Mouse (Mus musculus) Patski (cell line): ENCODE measurements at regions not wholly inside any gene's neighbourhood (a gene's known extent, or its start where the extent isn't known, plus 50 kb on each side); places are given as distances from the start of the nearest gene placed in this dataset.

ENCODE experiments used
- ATAC-seq: fragments of 100-300 bp; one replicate; pipeline ENCODE4 v1.8.0; 2021
- CTCF ChIA-PET: fragments of 350-600 bp; sonication (Branson Sonifier 250); formaldehyde crosslinking; loops from one replicate; lab custom pipeline; 2022; ENCODE audit warnings: inconsistent platforms; lab: Charles Lee
- POLR2A ChIA-PET: fragments of 350-600 bp; sonication (Branson Sonifier 250); formaldehyde crosslinking; loops from one replicate; lab custom pipeline; 2022; ENCODE audit warnings: antibody characterized with exemption, inconsistent platforms; lab: Charles Lee
- DNase-seq: peaks from one replicate; pipeline ENCODE4 v3.0.0-alpha.2; 2011; ENCODE audit warnings: low read depth, low spot score
- H3K27me3 ChIP-seq: fragments of 371-371 bp; one replicate; pipeline ENCODE4 v1.5.1; 2021
- CTCF ChIP-seq: fragments of 100-300 bp; IDR thresholded peaks from one replicate; pipeline ENCODE4 v1.5.1; 2021
- in situ Hi-C: fragments of 300-500 bp; cut with MboI; formaldehyde crosslinking; loops from 3 replicates; pipeline ENCODE4 v1.11.1; 2018; ENCODE audit warnings: low pct_unique_long_range_greater_than_20kb, mixed read lengths

DNA sequence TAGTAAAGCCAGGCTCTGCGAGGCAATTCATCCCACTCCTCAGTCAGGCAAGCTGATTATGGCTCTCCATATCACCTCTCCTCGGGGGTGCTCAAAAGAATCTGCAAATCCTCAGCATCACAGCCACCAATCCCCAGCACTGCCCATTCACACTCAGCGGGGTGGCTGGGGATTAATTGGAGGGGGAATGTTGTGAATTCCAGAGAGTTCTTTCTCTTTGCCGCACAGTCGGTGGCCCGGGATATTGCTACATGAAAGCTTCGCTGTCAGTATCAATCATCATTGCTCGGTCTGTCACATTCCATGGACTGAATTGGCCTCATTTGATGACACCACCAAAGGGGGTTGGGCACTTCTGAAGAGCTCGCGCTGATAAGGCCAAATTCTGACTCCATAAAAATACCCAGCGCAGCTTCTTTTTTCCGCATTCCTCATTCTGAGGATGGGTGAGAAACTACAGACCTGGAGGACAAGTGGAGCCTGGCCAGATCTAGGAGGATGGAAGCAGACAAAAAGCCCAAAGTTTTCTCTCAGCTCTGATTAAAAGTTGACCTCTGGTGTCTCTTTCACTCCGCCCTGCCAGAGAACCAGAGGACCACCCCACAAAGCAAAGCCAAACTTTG, 57.1 kb upstream of the Wls start:
- in situ Hi-C loops = no loop called here
- H3K27me3 ChIP-seq = no peaks in the 10 kb centered on the region
- DNase-seq (no peak), ATAC-seq (peak; percentile 85)
- no peak for TF ChIP-seq CTCF
- ChIA-PET CTCF (interaction anchor here (0.8 to 2.3 kb wide), 5 partner anchors 8 to 58 kb away, joined by 3 to 10 read pairs (median 3); no protein-coding TSS in a partner anchor), POLR2A (no interaction called here)

- H3K27me3 ChIP-seq = no peaks in the 10 kb centered on the region
- ChIA-PET CTCF (interaction anchor here (1.1 to 2.5 kb wide), 4 partner anchors 10 to 36 kb away, joined by 4 to 9 read pairs (median 6); no protein-coding TSS in a partner anchor), POLR2A (no interaction called here)
- TF ChIP-seq CTCF = no peak
- no peak for DNase-seq
- ATAC-seq = no peak
- in situ Hi-C loops = no loop called here
Observed at GRCm38 (mm10) chr3:159787776-159788175, 51.7 kb upstream of the Wls start.
